Mouse (Mus musculus) limb, embryonic 14.5 days (tissue): ENCODE results near the gene Dennd1a. TPM values are rescaled to one million over a fixed set of nuclear protein-coding genes. Genes with fewer than 3 reads are reported as not detected.

Experiments
- ATAC-seq: fragments of 200-750 bp; cut with Nextera tagmentation; 2 replicates; pipeline ENCODE4 v1.8.0; 2017; ENCODE audit warnings: low read depth, moderate number of reproducible peaks, moderate TSS enrichment; ENCODE audit not compliant: low FRiP score
- DNase-seq: peaks from one replicate; pipeline ENCODE4 v3.0.0-alpha.2; 2015; ENCODE audit warnings: low spot score
- H3K27ac ChIP-seq: fragments of 300-500 bp; sonication (generic); replicated peaks from 2 replicates; pipeline ENCODE4 v1.5.1; 2014; ENCODE audit warnings: low read depth, mild to moderate bottlenecking, low read length, moderate library complexity, mixed read lengths
- H3K27me3 ChIP-seq: fragments of 300-500 bp; sonication (generic); 2 replicates; pipeline ENCODE4 v1.6.1; 2014; ENCODE audit warnings: low read length, mixed read lengths; ENCODE audit not compliant: control insufficient read depth, insufficient read depth
- H3K36me3 ChIP-seq: fragments of 300-500 bp; sonication (generic); 2 replicates; pipeline ENCODE4 v1.6.1; 2014; ENCODE audit warnings: mild to moderate bottlenecking, low read length, moderate library complexity, mixed read lengths; ENCODE audit not compliant: control insufficient read depth, insufficient read depth
- H3K4me1 ChIP-seq: fragments of 300-500 bp; sonication (generic); 2 replicates; pipeline ENCODE4 v1.6.1; 2014; ENCODE audit warnings: antibody characterized with exemption, low read length, mixed read lengths; ENCODE audit not compliant: control insufficient read depth, insufficient read depth
- H3K4me2 ChIP-seq: fragments of 300-500 bp; sonication (generic); replicated peaks from 2 replicates; pipeline ENCODE4 v1.6.1; 2014; ENCODE audit warnings: low read depth, mild to moderate bottlenecking, low read length, moderate library complexity; ENCODE audit not compliant: severe bottlenecking
- H3K4me3 ChIP-seq: fragments of 300-500 bp; sonication (generic); replicated peaks from 2 replicates; pipeline ENCODE4 v1.5.1; 2014; ENCODE audit warnings: low read length
- H3K9ac ChIP-seq: fragments of 300-500 bp; sonication (generic); 2 replicates; pipeline ENCODE4 v1.6.1; 2014; ENCODE audit warnings: mild to moderate bottlenecking, low read depth, low read length, moderate library complexity; ENCODE audit not compliant: severe bottlenecking
- H3K9me3 ChIP-seq: fragments of 300-500 bp; sonication (generic); 2 replicates; pipeline ENCODE4 v1.6.1; 2016; ENCODE audit warnings: low read length; ENCODE audit not compliant: control insufficient read depth
- POLR2A ChIP-seq: fragments of 200-500 bp; IDR thresholded peaks from 2 replicates; pipeline ENCODE4 v1.8.0; 2012; ENCODE audit warnings: inconsistent platforms, mild to moderate bottlenecking, moderate library complexity, borderline replicate concordance; ENCODE audit not compliant: insufficient read depth, insufficient read length; ENCODE audit errors: extremely low read depth
- WGBS: fragments of 180-500 bp; shearing (Covaris S2); extraction: QIAGEN DNeasy Blood & Tissue Kit; methylation state at CpG from one replicate; pipeline ENCODE4 v1.1.7; 2014; 5-methylcytosine and 5-hydroxymethylcytosine counted together
- polyA plus RNA-seq, 2 experiments: library from polyadenylated mRNA; depleted of rRNA in 1 of 2; stranded (reverse) in 1 of 2; unstranded in 1 of 2; fragments of >200 nt; fragmentation: Nextera tagmentation in 1 of 2; extraction: Ambion mirVana in 1 of 2; gene quantifications; 2 replicates each; pipeline versions ENCODE4 v1.2.1 to v1.2.3; 2012 to 2014

Dennd1a gene
- polyA plus RNA-seq, 2 experiments: 11.8 to 22.9 TPM

DNA sequence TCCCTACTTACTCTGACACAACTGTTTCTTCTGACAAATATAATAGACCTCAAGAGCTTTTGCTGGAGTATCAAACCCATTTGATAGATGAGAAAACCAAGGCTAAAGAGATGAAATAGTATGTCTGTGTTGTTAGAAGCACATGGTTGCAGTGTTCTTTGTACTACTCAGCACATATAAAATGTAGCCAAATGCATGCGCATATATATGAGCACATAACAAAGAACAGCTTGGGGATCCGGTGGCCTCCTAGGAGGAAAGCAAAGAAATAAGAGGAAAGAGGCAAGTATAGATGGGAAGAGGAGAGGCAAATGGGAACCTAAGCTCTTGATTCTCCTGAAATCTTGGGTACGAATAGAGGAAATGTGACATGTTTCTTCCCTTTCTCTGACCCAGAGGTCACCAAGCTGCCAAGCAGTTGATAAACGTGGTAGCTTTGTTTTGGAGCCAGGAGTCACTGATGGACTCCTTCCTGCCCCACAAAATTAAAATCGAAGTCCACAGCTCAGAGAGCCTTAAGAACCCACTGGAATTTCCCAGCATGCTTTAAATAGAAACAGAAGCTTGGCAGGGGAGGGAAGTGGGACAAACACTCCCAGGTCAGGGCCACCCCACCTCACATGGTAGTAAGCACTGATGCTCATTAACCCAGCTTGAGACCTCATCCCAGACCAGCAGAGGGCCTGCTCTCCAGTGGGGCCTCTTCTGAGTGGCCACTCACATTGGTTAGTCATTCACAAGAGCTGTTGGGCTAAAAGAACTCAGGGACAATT is 317.3 kb downstream of the Dennd1a start:
- 52% methylated on average over 5 of the region's 5 CpGs for WGBS
- no peaks in the 10 kb centered on the region for H3K9me3 ChIP-seq
- no peak overlapping the region for H3K27ac ChIP-seq
- ATAC-seq (no peak), DNase-seq (no peak)
- no peaks in the 10 kb centered on the region for H3K27me3 ChIP-seq
- H3K36me3 ChIP-seq: no peaks in the 10 kb centered on the region
- TF ChIP-seq POLR2A: no peak
- H3K4me2 ChIP-seq: no peak overlapping the region
- no peak overlapping the region for H3K9ac ChIP-seq
- H3K4me3 ChIP-seq: no peak overlapping the region
- H3K4me1 ChIP-seq: peaks cover 6% of the 10 kb centered on the region; the same call in 1 of the 2 replicates

DNA sequence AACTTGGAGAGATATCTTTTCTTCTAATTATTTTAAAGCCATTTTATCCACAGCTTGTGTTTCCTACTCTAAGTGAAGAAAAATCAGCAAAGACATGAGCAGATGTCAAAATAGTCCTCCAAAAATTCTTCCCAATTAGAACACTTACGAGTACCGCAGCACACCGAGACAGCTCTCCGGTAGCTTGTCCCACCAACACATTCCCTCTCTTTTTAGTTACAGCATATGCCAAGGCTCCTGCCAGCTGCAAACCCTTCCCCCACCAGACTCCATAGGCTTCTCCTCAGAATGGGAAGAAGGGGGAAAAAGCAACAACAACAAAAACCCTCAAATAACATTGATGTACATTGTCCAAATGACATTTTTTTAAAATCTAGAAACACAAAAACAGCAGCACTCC is 322.7 kb downstream of the Dennd1a start:
- DNase-seq: no peak
- no peaks in the 10 kb centered on the region for H3K9me3 ChIP-seq

DNA sequence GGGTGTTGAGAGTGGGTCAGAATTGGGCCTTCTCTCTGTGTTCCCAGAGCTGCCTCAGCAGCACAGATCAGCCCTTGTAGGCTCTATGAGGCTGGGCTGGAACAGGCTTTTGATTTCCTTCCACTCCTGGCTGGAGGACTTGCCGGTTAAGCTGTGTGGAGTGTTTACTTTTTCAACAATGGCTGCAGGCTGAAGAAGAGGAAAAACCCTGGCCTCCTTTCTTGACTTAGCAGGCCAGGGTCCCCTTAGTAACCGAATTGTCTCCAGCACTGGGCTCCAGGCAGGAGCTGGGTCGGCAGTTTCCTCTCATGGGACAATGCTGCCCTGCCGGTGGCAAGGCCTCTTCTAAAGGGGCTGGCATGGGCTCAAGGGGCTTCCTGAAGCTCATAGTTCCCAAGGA is 323.8 kb downstream of the Dennd1a start:
- no peak for DNase-seq

More for the DNA sequence above, 322.7 kb downstream of the Dennd1a start:
- ATAC-seq: no peak
- Histone ChIP-seq H3K4me2 (no peak overlapping the region), H3K27ac (no peak overlapping the region), H3K9ac (no peak overlapping the region), H3K4me1 (peaks cover 12% of the 10 kb centered on the region), H3K27me3 (no peaks in the 10 kb centered on the region), H3K4me3 (no peak overlapping the region), H3K36me3 (0 out of 2 replicates have a peak, but pooled peaks cover 4% of the 10 kb centered on the region)
- 24% methylated on average over 4 of the region's 4 CpGs for WGBS
- no peak for TF ChIP-seq POLR2A

DNA sequence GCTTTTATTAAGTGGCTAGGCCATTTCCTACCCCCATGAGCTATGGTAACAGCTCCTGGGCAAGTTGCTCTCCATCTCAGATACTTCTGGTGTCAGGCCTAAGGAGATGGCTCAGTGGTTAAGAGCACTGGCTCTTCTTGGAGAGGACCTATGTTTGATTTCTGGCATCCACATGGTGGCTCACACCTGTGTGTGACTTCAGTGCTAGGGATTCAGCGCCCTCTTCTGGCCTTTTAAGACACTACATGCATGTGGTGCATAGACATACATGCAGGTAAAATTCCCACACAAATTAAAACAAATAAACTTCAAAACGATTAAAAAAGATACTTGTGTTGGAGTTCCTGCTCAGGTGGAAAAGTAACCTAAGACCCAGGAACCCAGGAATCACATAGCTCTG is 338.8 kb downstream of the Dennd1a start:
- DNase-seq (no peak), ATAC-seq (no peak)
- no peaks in the 10 kb centered on the region for H3K27me3 ChIP-seq
- no peak overlapping the region for H3K9ac ChIP-seq
- no peak overlapping the region for H3K27ac ChIP-seq
- WGBS: 26% methylated on average over 2 of the region's 2 CpGs
- H3K4me3 ChIP-seq: no peak overlapping the region
- H3K9me3 ChIP-seq: no peaks in the 10 kb centered on the region
- TF ChIP-seq POLR2A: no peak
- no peaks in the 10 kb centered on the region for H3K36me3 ChIP-seq
- no peak overlapping the region for H3K4me2 ChIP-seq
- peaks cover 16% of the 10 kb centered on the region for H3K4me1 ChIP-seq

More for the DNA sequence above, 323.8 kb downstream of the Dennd1a start:
- Histone ChIP-seq H3K27ac (no peak overlapping the region), H3K9me3 (no peaks in the 10 kb centered on the region), H3K4me2 (no peak overlapping the region), H3K4me3 (no peak overlapping the region), H3K27me3 (no peaks in the 10 kb centered on the region), H3K36me3 (0 out of 2 replicates have a peak, but pooled peaks cover 4% of the 10 kb centered on the region), H3K9ac (no peak overlapping the region), H3K4me1 (peaks cover 12% of the 10 kb centered on the region)
- WGBS: 55% methylated on average over 4 of the region's 4 CpGs
- ATAC-seq: no peak
- no peak for TF ChIP-seq POLR2A

DNA sequence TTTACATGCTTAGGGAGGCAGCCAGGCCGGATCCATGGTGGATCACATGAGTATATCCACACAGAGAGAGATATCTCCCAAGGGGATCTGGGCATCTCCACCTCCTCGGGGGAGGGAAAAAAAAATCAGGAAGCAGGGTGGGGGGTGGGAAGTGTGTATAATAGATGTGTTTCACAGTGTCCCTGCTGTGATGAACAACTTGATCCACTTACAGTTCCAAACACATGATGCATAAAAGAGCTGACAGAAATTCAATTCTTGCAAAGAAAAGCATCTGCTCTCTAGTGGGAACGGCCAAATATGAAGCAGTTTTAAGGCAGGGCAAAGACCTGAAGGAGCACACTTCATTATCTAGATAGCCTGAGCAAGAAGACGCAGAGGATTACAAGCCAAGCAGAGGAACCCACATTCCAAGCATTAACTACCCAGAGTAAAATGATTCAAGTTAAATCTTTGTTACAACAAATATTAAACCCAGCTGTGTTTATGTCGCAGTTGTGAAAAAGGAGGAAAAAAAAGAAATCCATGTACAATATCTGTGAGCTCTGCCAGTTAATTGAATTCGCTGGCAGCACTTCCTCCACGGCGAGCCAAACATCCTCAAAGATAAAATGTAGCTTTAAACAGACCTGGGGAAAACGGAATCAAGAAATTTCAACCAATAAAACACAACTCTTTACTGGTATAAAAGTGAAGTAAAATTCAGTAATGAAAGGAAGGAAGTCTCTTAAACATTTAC is 341.4 kb downstream of the Dennd1a start:
- no peak overlapping the region; the same call in 1 of the 2 replicates for H3K4me2 ChIP-seq
- 17% methylated on average over 9 of the region's 9 CpGs for WGBS
- ATAC-seq: peak; percentile 74

More for the DNA sequence above, 341.4 kb downstream of the Dennd1a start:
- DNase-seq: peak; percentile 64
- TF ChIP-seq POLR2A: no peak
- H3K27me3 ChIP-seq: no peaks in the 10 kb centered on the region
- no peaks in the 10 kb centered on the region for H3K9me3 ChIP-seq
- H3K4me1 ChIP-seq: peaks cover 16% of the 10 kb centered on the region
- H3K4me3 ChIP-seq: no peak overlapping the region
- no peaks in the 10 kb centered on the region for H3K36me3 ChIP-seq
- no peak overlapping the region for H3K27ac ChIP-seq
- no peak overlapping the region for H3K9ac ChIP-seq
